Mouse (Mus musculus): ENCODE data around the gene Rhcg.
A peak's percentile ranks its signal among the peaks of the same experiment; 100 is the strongest.

Gene Rhcg

GRCm38 (mm10) chr7:79617418-79617817 is at the start of gene Rhcg:
Gene Rhcg, minus strand, starts transcription at chr7:79617657.
- DNase-seq: no peak

GRCm38 (mm10) chr7:79666690-79667089 is 49.2 kb upstream of the Rhcg start:
- no peak for DNase-seq

GRCm38 (mm10) chr7:79661253-79661890 is 43.9 kb upstream of the Rhcg start:
- DNase-seq: no peak

GRCm38 (mm10) chr7:79660291-79661150 is 43.1 kb upstream of the Rhcg start:
- no peak for DNase-seq

- peak; percentile 97 for DNase-seq
Observed at GRCm38 (mm10) chr7:79659578-79660290, 42.3 kb upstream of the Rhcg start, which contains the start of gene Ticrr. Gene Ticrr, plus strand, starts transcription at chr7:79660196.

- no peak for DNase-seq
Observed at GRCm38 (mm10) chr7:79654586-79654985, 37.1 kb upstream of the Rhcg start.

GRCm38 (mm10) chr7:79654185-79654584 is 36.7 kb upstream of the Rhcg start:
- DNase-seq: no peak

- DNase-seq: peak; percentile 56
Observed at GRCm38 (mm10) chr7:79649005-79649404, 31.5 kb upstream of the Rhcg start.

- no peak for DNase-seq
Observed at GRCm38 (mm10) chr7:79647233-79647632, 29.8 kb upstream of the Rhcg start.

GRCm38 (mm10) chr7:79631773-79632348 is 14.4 kb upstream of the Rhcg start:
- no peak for DNase-seq

GRCm38 (mm10) chr7:79628271-79628913 is 10.9 kb upstream of the Rhcg start:
- DNase-seq: no peak

- no peak for DNase-seq
Observed at GRCm38 (mm10) chr7:79626170-79626569, 8.7 kb upstream of the Rhcg start.

- no peak for DNase-seq
Observed at GRCm38 (mm10) chr7:79623086-79623485, 5.6 kb upstream of the Rhcg start.

GRCm38 (mm10) chr7:79619493-79619892 is 2.0 kb upstream of the Rhcg start:
- no peak for DNase-seq

GRCm38 (mm10) chr7:79615941-79616340 is 1.5 kb downstream of the Rhcg start:
- DNase-seq: no peak

- no peak for DNase-seq
Observed at GRCm38 (mm10) chr7:79615008-79615407, 2.4 kb downstream of the Rhcg start.

GRCm38 (mm10) chr7:79613314-79613713 is 4.1 kb downstream of the Rhcg start:
- DNase-seq: no peak

- DNase-seq: peak; percentile 68
Observed at GRCm38 (mm10) chr7:79612783-79613182, 4.7 kb downstream of the Rhcg start.

- no peak for DNase-seq
Observed at GRCm38 (mm10) chr7:79611901-79612300, 5.6 kb downstream of the Rhcg start.

- DNase-seq: no peak
Observed at GRCm38 (mm10) chr7:79607263-79607921, 10.1 kb downstream of the Rhcg start.

- DNase-seq: no peak
Observed at GRCm38 (mm10) chr7:79606766-79607165, 10.7 kb downstream of the Rhcg start.

GRCm38 (mm10) chr7:79602006-79602405 is 15.5 kb downstream of the Rhcg start:
- no peak for DNase-seq
